In the genomic region with DNA sequence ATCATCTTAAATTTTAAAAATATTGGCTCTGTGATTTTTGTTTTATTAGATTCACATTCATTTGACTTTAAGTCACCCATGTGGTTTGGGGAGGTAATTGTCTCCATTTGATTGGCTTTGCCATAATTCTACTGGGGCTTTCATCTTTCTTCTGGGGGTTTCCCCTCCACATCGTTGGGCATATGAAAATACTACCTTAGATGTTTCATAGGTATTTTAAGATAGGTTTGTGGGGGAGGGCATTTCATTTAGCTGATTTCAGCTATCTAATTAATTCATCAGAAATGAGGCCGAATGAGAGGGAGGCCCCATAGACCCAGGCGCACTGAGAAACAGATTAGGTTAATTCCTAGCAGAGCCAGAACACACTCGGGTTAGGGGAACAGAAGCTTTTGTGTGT, we compare ENCODE assay signal across 26 mouse cellular contexts.
DNase-seq lines count a peak whose midpoint lies in the region; ATAC-seq and TF ChIP-seq lines count a peak whose summit lies in the region.
"Had no signal": no experiment of that assay in that cellular context is flagged by ENCODE, and none has a peak within 500 bp of the region (broad histone marks: within the 10 kb centered on the region; RNA-seq: fewer than 3 reads in every experiment).

No protein-coding gene starts in this region.

- no peaks in the 10 kb centered on the region for H3K79me2 ChIP-seq in CH12.LX (replicated peaks; ENCODE audit: control insufficient read depth, extremely low read depth, insufficient read depth, poor library complexity, severe bottlenecking)

- WGBS in midbrain, postnatal 0 days: 68% methylated on average over 4 of the region's 4 CpGs
- WGBS in midbrain, embryonic 15.5 days: 73% methylated on average over 4 of the region's 4 CpGs

- no peaks in the 10 kb centered on the region for H3K9me3 ChIP-seq in midbrain, postnatal 0 days (ENCODE audit: low read length)
- no peaks in the 10 kb centered on the region for H3K9me3 ChIP-seq in midbrain, embryonic 15.5 days
- peaks cover 4% of the 10 kb centered on the region for H3K9me3 ChIP-seq in CH12.LX (replicated peaks; ENCODE audit: low read length)
- H3K9me3 ChIP-seq: embryonic facial prominence, embryonic 13.5 days; embryonic facial prominence, embryonic 15.5 days; forebrain, embryonic 10.5 days; forebrain, embryonic 13.5 days; forebrain, embryonic 15.5 days had no signal

- no peak overlapping the region for H3K9ac ChIP-seq in midbrain, postnatal 0 days (replicated peaks; ENCODE audit: low read length, poor library complexity, severe bottlenecking)
- H3K9ac ChIP-seq in midbrain, embryonic 15.5 days: no peak overlapping the region
- H3K9ac ChIP-seq in CH12.LX (ENCODE audit: insufficient read depth, low read depth): no peak overlapping the region
- H3K9ac ChIP-seq: embryonic facial prominence, embryonic 13.5 days; embryonic facial prominence, embryonic 15.5 days; forebrain, embryonic 13.5 days; forebrain, embryonic 15.5 days; forebrain, postnatal 0 days had no signal

- no peaks in the 10 kb centered on the region for H3K27me3 ChIP-seq in midbrain, postnatal 0 days (ENCODE audit: insufficient read depth, low read length)
- H3K27me3 ChIP-seq in midbrain, embryonic 15.5 days (replicated peaks): no peaks in the 10 kb centered on the region
- no peaks in the 10 kb centered on the region for H3K27me3 ChIP-seq in CH12.LX (replicated peaks)
- H3K27me3 ChIP-seq: embryonic facial prominence, embryonic 13.5 days; embryonic facial prominence, embryonic 15.5 days; forebrain, embryonic 13.5 days; forebrain, embryonic 15.5 days; Patski had no signal

- no peak overlapping the region for H3K4me2 ChIP-seq in midbrain, postnatal 0 days (ENCODE audit: low read depth, low read length, poor library complexity, severe bottlenecking)
- no peak overlapping the region for H3K4me2 ChIP-seq in midbrain, embryonic 15.5 days
- H3K4me2 ChIP-seq in CH12.LX (ENCODE audit: insufficient read depth, low read depth, poor library complexity, severe bottlenecking): no peak overlapping the region
- H3K4me2 ChIP-seq: embryonic facial prominence, embryonic 13.5 days; embryonic facial prominence, embryonic 15.5 days; forebrain, embryonic 13.5 days; forebrain, embryonic 15.5 days had no signal

- dilution Hi-C loops in CH12.LX (cut with MboI; ENCODE audit: extremely low pct_ligation_motif_present, extremely low pct_unique_long_range_greater_than_20kb, low sequenced_read_pairs): no loop called here

- no peak for ATAC-seq in midbrain, postnatal 0 days (ENCODE audit: low FRiP score)
- no peak for ATAC-seq in midbrain, embryonic 15.5 days (replicated peaks)
- ATAC-seq: activated CD4-positive, CD25-positive, alpha-beta regulatory T cell, adult 4 months; forebrain, embryonic 13.5 days; forebrain, embryonic 15.5 days; forebrain, postnatal 0 days; Patski had no signal

- TF ChIP-seq RAD21 in CH12.LX (IDR thresholded peaks at IDR 0.05; ENCODE audit: low read depth, low read length): no peak

- in situ Hi-C loops in CH12.LX (cut with MboI; ENCODE audit: low pct_ligation_motif_present, low pct_unique_long_range_greater_than_20kb, low sequenced_read_pairs): no loop called here

- H3K4me3 ChIP-seq in midbrain, postnatal 0 days (ENCODE audit: low read depth, low read length): no peak overlapping the region
- no peak overlapping the region for H3K4me3 ChIP-seq in midbrain, embryonic 15.5 days
- H3K4me3 ChIP-seq in CH12.LX (replicated peaks in 1 of 3; ENCODE audit: low read depth in 2 of 3, low read length in 2 of 3, poor library complexity in 1 of 3): no peak overlapping the region
- H3K4me3 ChIP-seq: embryonic facial prominence, embryonic 13.5 days; embryonic facial prominence, embryonic 15.5 days; erythroblast, embryonic 14.5 days; forebrain, embryonic 10.5 days; forebrain, embryonic 13.5 days; forebrain, embryonic 15.5 days had no signal

- no peak for TF ChIP-seq CTCF in midbrain, postnatal 0 days (IDR thresholded peaks at IDR 0.05)
- TF ChIP-seq CTCF in CH12.LX (conservative IDR thresholded peaks at IDR 0.05 in 1 of 2, IDR thresholded peaks at IDR 0.05 in 1 of 2; ENCODE audit: low read depth in 2 of 2, low read length in 2 of 2): no peak

- no peak overlapping the region for H3K27ac ChIP-seq in midbrain, postnatal 0 days (ENCODE audit: low read depth, low read length)
- H3K27ac ChIP-seq in midbrain, embryonic 15.5 days: no peak overlapping the region
- H3K27ac ChIP-seq in CH12.LX (ENCODE audit: insufficient read depth, low read depth): no peak overlapping the region
- H3K27ac ChIP-seq: embryonic facial prominence, embryonic 13.5 days; embryonic facial prominence, embryonic 15.5 days; forebrain, embryonic 10.5 days; forebrain, embryonic 13.5 days; forebrain, embryonic 15.5 days had no signal

- no peaks in the 10 kb centered on the region for H3K4me1 ChIP-seq in midbrain, postnatal 0 days (ENCODE audit: insufficient read depth, low read length)
- no peaks in the 10 kb centered on the region for H3K4me1 ChIP-seq in midbrain, embryonic 15.5 days
- peaks cover 11 to 12% of the 10 kb centered on the region in 2 experiments for H3K4me1 ChIP-seq in CH12.LX (ENCODE audit: control insufficient read depth in 1 of 2, insufficient read depth in 2 of 2)
- H3K4me1 ChIP-seq: forebrain, embryonic 10.5 days; forebrain, embryonic 13.5 days had no signal

- TF ChIP-seq POLR2A in CH12.LX (IDR thresholded peaks at IDR 0.05; ENCODE audit: low read depth, low read length): no peak

- TF ChIP-seq EP300 in CH12.LX (IDR thresholded peaks at IDR 0.05; ENCODE audit: low read length): no peak

- H3K36me3 ChIP-seq in midbrain, postnatal 0 days (ENCODE audit: insufficient read depth, low read length): no peaks in the 10 kb centered on the region
- no peaks in the 10 kb centered on the region for H3K36me3 ChIP-seq in midbrain, embryonic 15.5 days (replicated peaks)
- no peaks in the 10 kb centered on the region for H3K36me3 ChIP-seq in CH12.LX (replicated peaks in 1 of 2; ENCODE audit: control insufficient read depth in 1 of 2, insufficient read depth in 1 of 2, low read length in 1 of 2)
- H3K36me3 ChIP-seq: embryonic facial prominence, embryonic 13.5 days; embryonic facial prominence, embryonic 15.5 days; forebrain, embryonic 10.5 days; forebrain, embryonic 15.5 days had no signal

- DNase-seq in heart, adult 11 months: peak; percentile 34
- no peak for DNase-seq in heart, postnatal 4 days
- DNase-seq in midbrain, postnatal 0 days (ENCODE audit: low spot score): peak; percentile 26
- peak; percentile 23 for DNase-seq in CH12.LX (ENCODE audit: extremely low read depth)
- DNase-seq in adrenal gland, adult 2 months: no peak
- DNase-seq in Muller cell, postnatal 12 days (ENCODE audit: inconsistent ontology term): no peak
- DNase-seq: adrenal gland, postnatal 10 days; adrenal gland, postnatal 25 days; B cell, adult 2 months; cerebellum, adult 11 months; cerebellum, adult 18-20 months; cerebellum, adult 8-10 months; cerebellum, adult 9-11 months; cerebellum, postnatal 14 days; cerebellum, postnatal 36 days; embryo, embryonic 11 days; forebrain, postnatal 0 days had no signal

TF ChIP-seq in CH12.LX, 34 proteins besides CTCF, POLR2A, EP300 and RAD21:
- TF ChIP-seq HCFC1 (IDR thresholded peaks at IDR 0.05; ENCODE audit: low read depth, low read length): no peak
- TF ChIP-seq CHD2 (IDR thresholded peaks at IDR 0.05; ENCODE audit: low read length): no peak
- no peak for TF ChIP-seq ZMIZ1 (IDR thresholded peaks at IDR 0.05; ENCODE audit: low read depth, low read length)
- no peak for TF ChIP-seq MYC (IDR thresholded peaks at IDR 0.05; ENCODE audit: low read depth, low read length)
- no peak for TF ChIP-seq ETS1 (conservative IDR thresholded peaks at IDR 0.05; ENCODE audit: low read depth, low read length)
- TF ChIP-seq BHLHE40 (IDR thresholded peaks at IDR 0.05; ENCODE audit: low read depth, low read length): no peak
- TF ChIP-seq JUND (conservative IDR thresholded peaks at IDR 0.05; ENCODE audit: low read depth, low read length): no peak
TF ChIP-seq in CH12.LX: peak in this region for 0.

Comparison
In these comparisons a context has a peak if more than half of its experiments do, and no peak if none do; other contexts are left out.
1. DNase-seq: peak in heart, adult 11 months (single experiment), midbrain, postnatal 0 days (single experiment) and CH12.LX (single experiment); none in heart, postnatal 4 days (single experiment), adrenal gland, adult 2 months (single experiment) and Muller cell, postnatal 12 days (single experiment).